Mouse (Mus musculus): ENCODE measurements around the gene Fem1a.

GRCm38 (mm10) chr17:56273986-56274385 lies 17.4 kb downstream of the Fem1a start:
- TF ChIP-seq POLR2A (IDR thresholded peaks at IDR 0.05; ENCODE audit: control insufficient read depth, extremely low read depth, insufficient read depth, low read length, poor library complexity) (no peak), CTCF (IDR thresholded peaks at IDR 0.05; ENCODE audit: borderline replicate concordance, control insufficient read depth, extremely low read depth, insufficient read depth, low read length, poor library complexity) (no peak)
